Mouse (Mus musculus): ENCODE measurements at regions not wholly inside any gene's neighbourhood (a gene's known extent, or its start where the extent isn't known, plus 50 kb on each side); places are given as distances from the start of the nearest gene placed in this dataset.

- no peak for DNase-seq (ENCODE audit: low spot score in 2 of 2)
Measured at GRCm38 (mm10) chr19:15649368-15649767, 297.8 kb downstream of the Psat1 start.

GRCm38 (mm10) chr19:15647313-15647712, 299.8 kb downstream of the Psat1 start:
- DNase-seq (ENCODE audit: low spot score in 2 of 2): no peak

- DNase-seq (ENCODE audit: low spot score in 2 of 2): no peak
Measured at GRCm38 (mm10) chr19:15644786-15645185, 302.4 kb downstream of the Psat1 start.

- peak; percentile 21 to 64 for DNase-seq (ENCODE audit: low spot score in 2 of 2)
Measured at GRCm38 (mm10) chr19:15617233-15617915, 329.8 kb downstream of the Psat1 start.

- peak in 1 of 2 experiments; percentile 23 for DNase-seq (ENCODE audit: low spot score in 2 of 2)
Measured at GRCm38 (mm10) chr19:15614648-15615561, 332.2 kb downstream of the Psat1 start.

- no peak for DNase-seq (ENCODE audit: low spot score in 2 of 2)
Measured at GRCm38 (mm10) chr19:15611137-15611758, 335.9 kb downstream of the Psat1 start.

- no peak for DNase-seq (ENCODE audit: low spot score in 2 of 2)
Measured at GRCm38 (mm10) chr19:15606440-15606839, 340.7 kb downstream of the Psat1 start.

GRCm38 (mm10) chr19:15592821-15593220, 354.3 kb downstream of the Psat1 start:
- DNase-seq (ENCODE audit: low spot score in 2 of 2): no peak

- no peak for DNase-seq (ENCODE audit: low spot score in 2 of 2)
Measured at GRCm38 (mm10) chr19:15583782-15584693, 363.1 kb downstream of the Psat1 start.

GRCm38 (mm10) chr19:15583106-15583781, 363.9 kb downstream of the Psat1 start:
- DNase-seq (ENCODE audit: low spot score in 2 of 2): no peak

- DNase-seq (ENCODE audit: low spot score in 2 of 2): no peak
Measured at GRCm38 (mm10) chr19:15571204-15571603, 375.9 kb downstream of the Psat1 start.

GRCm38 (mm10) chr19:15561511-15561910, 385.6 kb downstream of the Psat1 start:
- no peak for DNase-seq (ENCODE audit: low spot score in 2 of 2)

GRCm38 (mm10) chr19:15553953-15554352, 393.2 kb downstream of the Psat1 start:
- DNase-seq (ENCODE audit: low spot score in 2 of 2): no peak

- no peak for DNase-seq (ENCODE audit: low spot score in 2 of 2)
Measured at GRCm38 (mm10) chr19:15517853-15518252, 429.3 kb downstream of the Psat1 start.

GRCm38 (mm10) chr19:15516566-15517305, 430.4 kb downstream of the Psat1 start:
- DNase-seq (ENCODE audit: low spot score in 2 of 2): no peak

- no peak for DNase-seq (ENCODE audit: low spot score in 2 of 2)
Measured at GRCm38 (mm10) chr19:15513197-15513596, 433.9 kb downstream of the Psat1 start.

GRCm38 (mm10) chr19:15510395-15510794, 436.7 kb downstream of the Psat1 start:
- no peak for DNase-seq (ENCODE audit: low spot score in 2 of 2)

GRCm38 (mm10) chr19:15502985-15503354, 444.2 kb downstream of the Psat1 start:
- no peak for DNase-seq (ENCODE audit: low spot score in 2 of 2)

- DNase-seq (ENCODE audit: low spot score in 2 of 2): no peak
Measured at GRCm38 (mm10) chr19:15502315-15502984, 444.7 kb downstream of the Psat1 start.

- no peak for DNase-seq (ENCODE audit: low spot score in 2 of 2)
Measured at GRCm38 (mm10) chr19:15495532-15495931, 451.6 kb downstream of the Psat1 start.
